8 mouse cellular contexts compared by ENCODE assay signal in genomic region chr10:71238240-71238554, GRCm38 (mm10). TPM values are rescaled to one million over a fixed set of nuclear protein-coding genes. Genes with fewer than 3 reads are reported as not detected.
A peak's percentile ranks its signal among the peaks of the same experiment; 100 is the strongest.
DNase-seq lines count a peak whose midpoint lies in the region; ATAC-seq lines count a peak whose summit lies in the region.

Tfam (minus strand) TSS chr10:71238280.

- H3K4me1 ChIP-seq in kidney, embryonic 14.5 days (ENCODE audit: control insufficient read depth, insufficient read depth, low read length) = peaks cover 10% of the 10 kb centered on the region; the same call in 1 of the 2 replicates
- H3K4me1 ChIP-seq in intestine, embryonic 16.5 days (ENCODE audit: control insufficient read depth, insufficient read depth, low read length) = peaks cover 6% of the 10 kb centered on the region; the same call in 1 of the 2 replicates
- peaks cover 13% of the 10 kb centered on the region for H3K4me1 ChIP-seq in midbrain, embryonic 10.5 days

- no peaks in the 10 kb centered on the region for H3K27me3 ChIP-seq in kidney, embryonic 14.5 days (ENCODE audit: control insufficient read depth, insufficient read depth, low read length)
- H3K27me3 ChIP-seq in intestine, embryonic 16.5 days (replicated peaks; ENCODE audit: control insufficient read depth, insufficient read depth, low read length) = no peaks in the 10 kb centered on the region
- H3K27me3 ChIP-seq in midbrain, embryonic 10.5 days (ENCODE audit: low read depth, poor library complexity, severe bottlenecking) = no peaks in the 10 kb centered on the region

- no peaks in the 10 kb centered on the region for H3K9me3 ChIP-seq in kidney, embryonic 14.5 days (ENCODE audit: control insufficient read depth, low read length)
- no peaks in the 10 kb centered on the region for H3K9me3 ChIP-seq in intestine, embryonic 16.5 days (ENCODE audit: control insufficient read depth, low read length)
- no peaks in the 10 kb centered on the region for H3K9me3 ChIP-seq in midbrain, embryonic 10.5 days (replicated peaks)

- peak within 1 kb of the TSS; percentile 81 for H3K4me2 ChIP-seq in kidney, embryonic 14.5 days (replicated peaks; ENCODE audit: low read depth, low read length)
- peak within 1 kb of the TSS; percentile 79 for H3K4me2 ChIP-seq in intestine, embryonic 16.5 days (ENCODE audit: low read depth, low read length)

- H3K27ac ChIP-seq in kidney, embryonic 14.5 days (ENCODE audit: low read depth, low read length) = peak within 1 kb of the TSS; percentile 68; the same call in 1 of the 2 replicates
- H3K27ac ChIP-seq in intestine, embryonic 16.5 days (ENCODE audit: low read length) = peak within 1 kb of the TSS; percentile 78
- peak within 1 kb of the TSS; percentile 91 for H3K27ac ChIP-seq in midbrain, embryonic 10.5 days (replicated peaks)

- H3K4me3 ChIP-seq in kidney, embryonic 14.5 days (ENCODE audit: low read length) = peak within 1 kb of the TSS; percentile 82
- H3K4me3 ChIP-seq in intestine, embryonic 16.5 days (ENCODE audit: low read length) = peak within 1 kb of the TSS; percentile 92
- H3K4me3 ChIP-seq in midbrain, embryonic 10.5 days = peak within 1 kb of the TSS; percentile 91

- peak within 1 kb of the TSS; percentile 83 for H3K9ac ChIP-seq in kidney, embryonic 14.5 days (ENCODE audit: low read depth, low read length)
- H3K9ac ChIP-seq in intestine, embryonic 16.5 days (ENCODE audit: low read depth, low read length) = peak within 1 kb of the TSS; percentile 91

- intact Hi-C loops in gastrocnemius, postnatal 14 days (cut with DNase I; ENCODE audit: low total_unique reads) = no loop called here

- no peak for DNase-seq in kidney, postnatal 25 days
- no peak for DNase-seq in adrenal gland, postnatal 10 days
- DNase-seq in gastrocnemius, postnatal 14 days = no peak
- no peak for DNase-seq in midbrain, embryonic 10.5 days (ENCODE audit: low spot score)
- no peak for DNase-seq in urinary bladder, adult 18-20 months (ENCODE audit: low spot score in 2 of 2)
- no peak for DNase-seq in spleen, adult 18-20 months

- H3K36me3 ChIP-seq in kidney, embryonic 14.5 days (ENCODE audit: control insufficient read depth, insufficient read depth, low read length) = peaks cover 21% of the 10 kb centered on the region
- peaks cover 8% of the 10 kb centered on the region for H3K36me3 ChIP-seq in intestine, embryonic 16.5 days (ENCODE audit: control insufficient read depth, insufficient read depth, low read length)
- H3K36me3 ChIP-seq in midbrain, embryonic 10.5 days = peaks cover 28% of the 10 kb centered on the region

- WGBS in kidney, embryonic 14.5 days = 4% methylated on average over 7 of the region's 7 CpGs
- whole genome bisulfite sequencing in intestine, embryonic 16.5 days = 3% methylated on average over 7 of the region's 7 CpGs
- WGBS in midbrain, embryonic 10.5 days = 6% methylated on average over 7 of the region's 7 CpGs

- ATAC-seq in kidney, embryonic 14.5 days (ENCODE audit: low FRiP score, low TSS enrichment) = no peak
- no peak for ATAC-seq in intestine, embryonic 16.5 days

RNA-seq across cellular contexts. Expression of gene Tfam, which starts in this region (rescaled TPM):
- polyA plus RNA-seq in kidney, embryonic 14.5 days (2014; fragmentation: Nextera tagmentation; extraction: Ambion mirVana) = 87.7 and 103 TPM in 2 replicates
- 10 to 100 TPM; 71.2 to 72.0 TPM for total RNA-seq in adrenal gland, postnatal 10 days (2021)
- total RNA-seq in gastrocnemius, postnatal 14 days (2021) = 10 to 100 TPM; 48.1 to 51.2 TPM
- 70.7 and 76.5 TPM in 2 replicates for polyA plus RNA-seq in intestine, embryonic 16.5 days (2015; fragmentation: Nextera tagmentation; extraction: Ambion mirVana)
- polyA plus RNA-seq in midbrain, embryonic 10.5 days (2016; fragmentation: Nextera tagmentation; extraction: Ambion mirVana) = 74.9 and 85.2 TPM in 2 replicates
